Mouse (Mus musculus) cerebellum, postnatal 14 days (tissue): ENCODE results near the gene Gm20838.
"Not testable (repeated sequence)": the region's sequence is repeated elsewhere in the genome, so short reads cannot be mapped to it uniquely, and the experiment has no call there.

Experiments used
- DNase-seq, 2 experiments: peaks; one replicate each; pipeline ENCODE4 v3.0.0; 2021; ENCODE audit warnings: mixed read lengths in 2 of 2

Gene Gm20838

GRCm38 (mm10) chrY:33543064-33543463 lies at the start of gene Gm20838:
Gene Gm20838 (minus strand): TSS chrY:33543164.
- DNase-seq = not testable (repeated sequence)
